Mouse (Mus musculus) inflammation-experienced regulatory T-cells, adult 6 months (primary cell): ENCODE measurements around the gene Cenpl. TPM values are rescaled to one million over a fixed set of nuclear protein-coding genes. Genes with fewer than 3 reads are reported as not detected.
A peak's percentile ranks its signal among the peaks of the same experiment; 100 is the strongest.

Experiments used
- ATAC-seq: one replicate; pipeline ENCODE4 v1.8.0; 2017
- polyA plus RNA-seq, 3 experiments: library from polyadenylated mRNA; unstranded; fragments of 100-300 nt; shearing (Covaris generic); gene quantifications; one replicate each; pipeline ENCODE4 v1.2.1; 2017

Cenpl gene
- polyA plus RNA-seq, 3 experiments from 2014 or later = 15.8 to 44.5 (median 19.1) TPM

- ATAC-seq = no peak
Measured at GRCm38 (mm10) chr1:161041261-161042020, 29.1 kb upstream of the Cenpl start.

- ATAC-seq = no peak
Measured at GRCm38 (mm10) chr1:161046972-161047371, 23.5 kb upstream of the Cenpl start.

- no peak for ATAC-seq
Measured at GRCm38 (mm10) chr1:161057164-161057563, 13.3 kb upstream of the Cenpl start.

DNA sequence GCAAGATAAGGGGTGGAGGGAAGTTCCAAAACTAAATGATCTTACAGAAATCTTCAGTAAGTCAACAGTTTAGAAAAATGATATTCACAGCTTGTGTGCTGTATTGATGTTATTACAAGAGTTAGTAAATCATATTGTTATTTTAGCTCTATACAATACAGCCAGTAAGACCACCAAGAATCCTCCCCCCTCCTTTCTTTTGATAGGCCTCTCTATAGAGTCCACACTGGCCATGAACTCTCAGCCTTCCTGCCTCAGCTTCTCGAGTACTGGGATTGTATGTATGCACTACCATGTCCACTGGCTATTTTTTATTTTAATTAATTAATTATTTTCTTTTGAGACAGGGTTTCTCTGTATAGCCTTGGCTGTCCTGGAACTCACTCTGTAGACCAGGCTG is 7.2 kb upstream of the Cenpl start:
- no peak for ATAC-seq

GRCm38 (mm10) chr1:161071272-161071620 is 733 bp downstream of the Cenpl start:
- ATAC-seq = peak; percentile 24

GRCm38 (mm10) chr1:161076238-161076637 is 5.7 kb downstream of the Cenpl start:
- ATAC-seq = no peak

DNA sequence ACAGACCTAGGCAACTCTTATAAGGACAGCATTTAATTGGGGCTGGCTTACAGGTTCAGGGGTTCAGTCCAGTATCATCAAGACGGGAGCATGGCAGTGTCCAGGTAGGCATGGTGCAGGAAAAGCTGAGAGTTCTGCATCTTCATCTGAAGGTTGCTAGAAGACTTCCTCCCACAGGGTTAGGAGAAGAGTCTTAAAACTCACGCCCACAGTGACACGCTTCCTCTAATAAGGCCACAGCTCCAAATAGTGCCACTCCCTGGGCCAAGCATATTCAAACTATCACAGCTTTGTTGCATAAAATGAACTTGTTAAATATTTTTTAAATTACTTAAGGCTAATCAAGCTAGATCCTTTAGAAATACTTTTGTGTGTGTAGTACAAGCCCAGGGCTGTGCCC is 6.7 kb downstream of the Cenpl start:
- ATAC-seq = no peak

DNA sequence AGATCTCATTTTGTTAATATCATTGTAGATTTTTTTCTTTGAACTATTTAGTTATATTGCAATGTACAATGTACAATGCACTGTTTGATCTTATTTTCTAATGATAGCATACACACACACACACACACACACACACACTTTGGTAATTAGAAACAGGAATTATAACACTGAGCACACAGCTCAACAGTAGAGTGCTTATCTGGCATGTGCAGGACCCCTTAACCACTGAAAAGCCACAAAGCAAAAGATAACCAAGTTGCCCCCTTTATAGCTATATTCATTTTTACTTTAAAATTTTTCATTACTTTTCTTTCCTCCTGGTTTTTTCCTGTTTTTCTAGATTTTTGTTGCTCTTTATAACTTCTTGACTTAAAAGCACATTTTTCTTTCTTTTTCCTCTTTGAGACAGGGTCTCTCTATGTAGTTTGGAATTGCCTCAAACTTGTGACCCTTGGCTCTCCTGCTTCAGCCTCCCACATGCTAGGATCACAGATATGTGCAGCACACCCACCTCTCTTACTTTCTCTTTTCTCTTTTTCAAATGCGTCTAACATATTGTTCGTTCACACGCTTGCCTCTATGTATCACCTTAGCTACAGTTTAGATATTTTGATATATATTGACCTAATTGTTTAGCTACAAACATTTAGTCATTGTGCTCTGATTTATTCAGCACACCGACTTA is 29.4 kb downstream of the Cenpl start:
- ATAC-seq = no peak

- ATAC-seq = no peak
Measured at GRCm38 (mm10) chr1:161103842-161104241, 33.3 kb downstream of the Cenpl start.

DNA sequence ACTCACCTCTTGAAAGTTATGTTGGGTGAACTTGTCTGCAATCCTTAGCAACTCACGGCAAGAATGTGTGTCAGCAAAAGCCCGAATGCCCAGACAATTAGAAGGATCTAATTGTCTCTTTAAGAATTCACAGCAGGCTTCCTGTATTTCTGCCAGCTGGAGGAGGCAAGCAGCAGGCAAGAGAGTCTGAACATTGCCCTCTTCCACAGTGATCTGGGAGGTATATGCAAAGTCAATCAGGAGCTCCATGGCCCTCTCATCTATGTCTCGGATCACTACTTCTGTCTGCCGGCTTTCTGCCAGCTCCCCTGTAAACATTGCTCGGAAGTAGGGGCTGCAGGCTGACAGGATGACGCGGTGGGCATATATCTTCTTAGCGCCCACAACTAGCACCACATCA is 38.7 kb downstream of the Cenpl start:
- ATAC-seq = no peak

DNA sequence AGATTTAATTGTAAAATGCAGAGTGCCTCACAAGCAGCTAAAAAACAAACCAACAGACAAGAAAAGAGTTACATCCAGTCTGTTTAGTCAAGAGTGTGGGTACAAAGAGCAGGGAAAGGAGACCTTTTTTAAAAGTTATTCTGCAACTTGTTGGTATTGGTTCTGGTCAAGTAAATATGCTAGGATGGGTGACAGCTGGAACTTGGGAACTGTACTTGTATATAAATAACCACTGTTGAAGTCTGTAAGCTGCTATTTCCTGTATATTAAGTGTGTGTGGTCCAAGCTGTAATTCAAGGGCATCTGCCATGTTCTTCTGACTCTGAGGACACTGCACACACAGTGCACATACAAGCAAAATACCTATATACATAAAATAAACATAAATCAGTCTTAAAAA is 44.1 kb downstream of the Cenpl start:
- no peak for ATAC-seq

DNA sequence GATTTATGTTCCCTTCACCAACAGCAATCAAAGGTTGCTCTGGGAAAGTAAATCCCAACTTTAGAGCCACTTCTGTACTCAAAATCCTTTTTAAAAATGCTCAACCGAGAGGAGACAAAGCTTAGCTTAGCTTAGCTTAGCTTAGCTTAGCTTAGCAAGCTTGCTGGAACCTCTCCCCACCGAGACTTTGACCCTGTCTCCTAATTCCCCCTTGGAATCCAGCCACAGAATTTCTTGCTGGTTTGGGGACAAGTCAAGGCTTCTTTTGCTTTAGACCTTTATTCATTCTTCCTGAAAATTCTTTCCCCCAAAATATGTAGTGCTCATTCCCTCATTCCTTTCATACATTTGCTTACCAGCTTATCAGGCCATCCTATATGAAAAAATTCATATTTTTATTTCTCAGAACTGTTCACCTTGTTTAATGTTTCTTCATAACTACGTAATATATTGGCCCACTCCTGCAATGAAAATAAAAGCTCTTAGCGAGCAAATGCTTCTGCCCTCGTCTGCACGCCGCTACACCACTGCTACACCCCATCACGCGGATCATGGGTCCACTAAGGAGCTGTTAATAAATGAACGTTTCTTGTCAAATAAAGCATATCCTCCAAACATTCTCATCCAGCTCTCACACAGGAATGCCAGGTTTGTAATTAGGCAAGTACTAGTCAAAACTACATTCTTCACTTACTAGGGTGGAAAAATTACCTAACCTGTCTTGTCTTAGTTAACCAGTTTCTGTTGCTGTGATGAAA is 52.3 kb downstream of the Cenpl start:
- no peak for ATAC-seq

GRCm38 (mm10) chr1:161126461-161126860 is 55.9 kb downstream of the Cenpl start:
- ATAC-seq = no peak

- peak; percentile 99 for ATAC-seq
Measured at GRCm38 (mm10) chr1:161130726-161131664, 60.5 kb downstream of the Cenpl start, which contains the start of gene Klhl20. TSS of gene Klhl20 (minus strand) at chr1:161131511.

Other genes with a start within 250 kb of the Cenpl start
- gene Rc3h1, start 164.3 kb upstream of the Cenpl start, polyA plus RNA-seq = 10 to 100 TPM; 11.8 to 13.2 (median 12.3) TPM
- gene Serpinc1, start 92.1 kb upstream of the Cenpl start, polyA plus RNA-seq = 10 to 100 TPM in 1 of 3 experiments, 1 to 10 TPM in 2; 5.1 to 13.6 (median 9.2) TPM
- gene Zbtb37, start 35.9 kb upstream of the Cenpl start, polyA plus RNA-seq = 1 to 10 TPM; 6.0 to 8.8 (median 7.1) TPM
- 10 to 100 TPM; 15.0 to 27.5 (median 16.3) TPM for gene Dars2, start 55 bp upstream of the Cenpl start, polyA plus RNA-seq
- 10 to 100 TPM; 27.7 to 38.6 (median 30.0) TPM for gene Klhl20, start 60.8 kb downstream of the Cenpl start, polyA plus RNA-seq
- gene Ankrd45, start 72.0 kb downstream of the Cenpl start, polyA plus RNA-seq = not detected
- not detected for gene Tex50, start 88.6 kb downstream of the Cenpl start, polyA plus RNA-seq
- 100 to 1,000 TPM; 249 to 347 (median 317) TPM for gene Prdx6, start 180.5 kb downstream of the Cenpl start, polyA plus RNA-seq